Comparison of ENCODE assay signal across 9 mouse cellular contexts in genomic region chr11:121053536-121053935, GRCm38 (mm10). TPM values are rescaled to one million over a fixed set of nuclear protein-coding genes. Genes with fewer than 3 reads are reported as not detected.
DNase-seq lines count a peak whose midpoint lies in the region; TF ChIP-seq lines count a peak whose summit lies in the region.
"Had no signal": no experiment of that assay in that cellular context is flagged by ENCODE, and none has a peak within 500 bp of the region (broad histone marks: within the 10 kb centered on the region; RNA-seq: fewer than 3 reads in every experiment).

No protein-coding gene starts in this region.

- H3K4me1 ChIP-seq in E14TG2a.4 (replicated peaks; ENCODE audit: low read depth, low read length), result no peaks in the 10 kb centered on the region
- no peaks in the 10 kb centered on the region for H3K4me1 ChIP-seq in lung, adult 2 months (ENCODE audit: control insufficient read depth, insufficient read depth, low read length)
- H3K4me1 ChIP-seq: midbrain, embryonic 12.5 days had no signal

- TF ChIP-seq POLR2A in lung, adult 2 months (IDR thresholded peaks at IDR 0.05; ENCODE audit: borderline replicate concordance, extremely low read depth, low read depth, low read length), result no peak

- H3K27me3 ChIP-seq in E14TG2a.4 (ENCODE audit: insufficient read depth, low read length), result peaks cover 11% of the 10 kb centered on the region

- TF ChIP-seq CTCF in E14TG2a.4 (conservative IDR thresholded peaks at IDR 0.05; ENCODE audit: low read length), result peak; percentile 72
- peak; percentile 88 for TF ChIP-seq CTCF in lung, adult 2 months (IDR thresholded peaks at IDR 0.05; ENCODE audit: insufficient read depth, low read length)

- H3K9me3 ChIP-seq in E14TG2a.4 (ENCODE audit: low read length), result no peaks in the 10 kb centered on the region
- H3K9me3 ChIP-seq: midbrain, embryonic 12.5 days had no signal

- 16% methylated on average over 8 of the region's 8 CpGs for WGBS in lung, adult 2 months

- H3K36me3 ChIP-seq in E14TG2a.4 (ENCODE audit: insufficient read depth, low read length), result no peaks in the 10 kb centered on the region
- H3K36me3 ChIP-seq: midbrain, embryonic 12.5 days had no signal

- H3K4me3 ChIP-seq in E14TG2a.4 (replicated peaks; ENCODE audit: low read length), result no peak overlapping the region
- H3K4me3 ChIP-seq in lung, adult 2 months (replicated peaks; ENCODE audit: extremely low read depth, low read depth, low read length), result no peak overlapping the region
- H3K4me3 ChIP-seq: midbrain, embryonic 12.5 days had no signal

- DNase-seq in adrenal gland, postnatal 14 days, result peak; percentile 85
- peak; percentile 86 for DNase-seq in embryo, embryonic 9.5 days (ENCODE audit: extremely low spot score)
- peak; percentile 75 for DNase-seq in heart, adult 8-10 months (ENCODE audit: low spot score)
- peak; percentile 83 to 92 for DNase-seq in kidney, postnatal 25 days
- DNase-seq in lung, adult 2 months, result peak; percentile 78
- peak; percentile 83 to 87 for DNase-seq in right cerebral cortex, adult 2 months (ENCODE audit: low spot score in 2 of 2)
- peak; percentile 65 to 71 for DNase-seq in urinary bladder, adult 18-20 months (ENCODE audit: low spot score in 2 of 2)

RNA-seq across cellular contexts. Expression of gene Sectm1b, which starts 9.8 kb away (rescaled TPM):
- total RNA-seq in adrenal gland, postnatal 14 days (2021), result not detected in 2 replicates
- not detected for total RNA-seq in heart, adult 8-10 months (2022)
- 0.06 and 0.51 TPM in 2 replicates for polyA plus RNA-seq in lung, adult 2 months (2012; rRNA removed)
- polyA plus RNA-seq: midbrain, embryonic 12.5 days had no signal

RNA-seq across cellular contexts. Expression of gene Cd7, which starts 14.3 kb away (rescaled TPM):
- total RNA-seq in adrenal gland, postnatal 14 days (2021), result 0.48 and 3.8 TPM in 2 replicates
- total RNA-seq in heart, adult 8-10 months (2022), result under 1 TPM in 2 of 4 experiments, not detected in 2; 0.37 to 0.49 TPM
- polyA plus RNA-seq in lung, adult 2 months (2012; rRNA removed), result 5.8 and 6.4 TPM in 2 replicates
- polyA plus RNA-seq: midbrain, embryonic 12.5 days had no signal

RNA-seq across cellular contexts. Expression of gene Sectm1a, which starts 27.5 kb away (rescaled TPM):
- total RNA-seq in adrenal gland, postnatal 14 days (2021), result not detected in 2 replicates
- total RNA-seq in heart, adult 8-10 months (2022), result not detected
- not detected in 2 replicates for polyA plus RNA-seq in lung, adult 2 months (2012; rRNA removed)
- polyA plus RNA-seq: midbrain, embryonic 12.5 days had no signal
